Mouse (Mus musculus) hindbrain, embryonic 15.5 days (tissue): ENCODE results near the gene Kif3c. TPM values are rescaled to one million over a fixed set of nuclear protein-coding genes. Genes with fewer than 3 reads are reported as not detected.

ENCODE experiments used
- ATAC-seq: fragments of 200-750 bp; cut with Nextera tagmentation; 2 replicates; pipeline ENCODE4 v1.8.0; 2017; ENCODE audit warnings: low read depth, moderate number of reproducible peaks, moderate TSS enrichment; ENCODE audit not compliant: low FRiP score
- H3K27ac ChIP-seq: fragments of 300-500 bp; sonication (generic); replicated peaks from 2 replicates; pipeline ENCODE4 v1.5.1; 2015; ENCODE audit warnings: mild to moderate bottlenecking, inconsistent platforms
- H3K27me3 ChIP-seq: fragments of 300-500 bp; sonication (generic); 2 replicates; pipeline ENCODE4 v1.6.1; 2015; ENCODE audit warnings: control low read depth, inconsistent platforms
- H3K36me3 ChIP-seq: fragments of 300-500 bp; sonication (generic); 2 replicates; pipeline ENCODE4 v1.6.1; 2015; ENCODE audit warnings: control low read depth, inconsistent platforms
- H3K4me1 ChIP-seq: fragments of 300-500 bp; sonication (generic); replicated peaks from 2 replicates; pipeline ENCODE4 v1.6.1; 2015; ENCODE audit warnings: control low read depth, inconsistent platforms
- H3K4me2 ChIP-seq: fragments of 300-500 bp; sonication (generic); 2 replicates; pipeline ENCODE4 v1.6.1; 2015; ENCODE audit warnings: moderate library complexity, mild to moderate bottlenecking, inconsistent platforms
- H3K4me3 ChIP-seq: fragments of 300-500 bp; sonication (generic); 2 replicates; pipeline ENCODE4 v1.5.1; 2015; ENCODE audit warnings: mild to moderate bottlenecking, inconsistent platforms
- H3K9ac ChIP-seq: fragments of 300-500 bp; sonication (generic); 2 replicates; pipeline ENCODE4 v1.6.1; 2015; ENCODE audit warnings: inconsistent platforms
- H3K9me3 ChIP-seq: fragments of 300-500 bp; sonication (generic); 2 replicates; pipeline ENCODE4 v1.6.1; 2016; ENCODE audit warnings: control low read depth, inconsistent platforms
- WGBS: fragments of 180-500 bp; shearing (Covaris S2); methylation state at CpG from one replicate; pipeline ENCODE4 v1.1.7; 2015; 5-methylcytosine and 5-hydroxymethylcytosine counted together
- polyA plus RNA-seq: library from polyadenylated mRNA; unstranded; fragments of >200 nt; fragmentation: Nextera tagmentation; extraction: Ambion mirVana; gene quantifications from 2 replicates; pipeline ENCODE4 v1.2.1, GENCODE M21; 2015

Kif3c gene
- polyA plus RNA-seq, 1 experiment from 2014 or later, result 85.8 TPM

- Histone ChIP-seq H3K9ac (peak overlapping the region; percentile 36), H3K4me2 (peak overlapping the region; percentile 68), H3K4me3 (peak overlapping the region; percentile 79), H3K4me1 (peaks cover 78% of the 10 kb centered on the region), H3K36me3 (peaks cover 22% of the 10 kb centered on the region), H3K27me3 (no peaks in the 10 kb centered on the region), H3K27ac (peak overlapping the region; percentile 69), H3K9me3 (no peaks in the 10 kb centered on the region)
- WGBS, result 4% methylated on average over 11 of the region's 11 CpGs
- no peak for ATAC-seq
Observed at GRCm38 (mm10) chr12:3370979-3371925, 6.3 kb downstream of the Kif3c start.

GRCm38 (mm10) chr12:3371991-3372390 lies 7.1 kb downstream of the Kif3c start:
- peak overlapping the region; percentile 69 for H3K27ac ChIP-seq
- H3K36me3 ChIP-seq, result peaks cover 21% of the 10 kb centered on the region
- no peaks in the 10 kb centered on the region for H3K9me3 ChIP-seq
- WGBS, result 32% methylated on average over 3 of the region's 3 CpGs
- ATAC-seq, result peak; percentile 16; the same call in 1 of the 2 replicates
- H3K27me3 ChIP-seq, result no peaks in the 10 kb centered on the region
- H3K4me2 ChIP-seq, result peak overlapping the region; percentile 68
- H3K4me3 ChIP-seq, result peak overlapping the region; percentile 79
- H3K9ac ChIP-seq, result no peak overlapping the region
- H3K4me1 ChIP-seq, result peaks cover 70% of the 10 kb centered on the region

- H3K27ac ChIP-seq, result no peak overlapping the region
- ATAC-seq, result no peak
- no peaks in the 10 kb centered on the region for H3K27me3 ChIP-seq
- no peak overlapping the region for H3K4me3 ChIP-seq
- 95% methylated on average over 6 of the region's 6 CpGs for WGBS
- peaks cover 14% of the 10 kb centered on the region; the same call in 1 of the 2 replicates for H3K36me3 ChIP-seq
- H3K9ac ChIP-seq, result no peak overlapping the region
- H3K4me1 ChIP-seq, result peaks cover 64% of the 10 kb centered on the region
- H3K4me2 ChIP-seq, result no peak overlapping the region
- no peaks in the 10 kb centered on the region for H3K9me3 ChIP-seq
Observed at GRCm38 (mm10) chr12:3373566-3373965, 8.6 kb downstream of the Kif3c start.

- 59% methylated on average over 5 of the region's 5 CpGs for WGBS
- no peak overlapping the region for H3K4me2 ChIP-seq
- H3K27me3 ChIP-seq, result no peaks in the 10 kb centered on the region
- H3K9me3 ChIP-seq, result no peaks in the 10 kb centered on the region
- H3K36me3 ChIP-seq, result peaks cover 14% of the 10 kb centered on the region; the same call in 1 of the 2 replicates
- no peak overlapping the region for H3K27ac ChIP-seq
- H3K4me1 ChIP-seq, result peaks cover 54% of the 10 kb centered on the region
- H3K4me3 ChIP-seq, result no peak overlapping the region
- H3K9ac ChIP-seq, result no peak overlapping the region
- ATAC-seq, result no peak
Observed at GRCm38 (mm10) chr12:3374552-3374951, 9.6 kb downstream of the Kif3c start.

- Histone ChIP-seq H3K36me3 (peaks cover 21% of the 10 kb centered on the region), H3K9me3 (no peaks in the 10 kb centered on the region), H3K4me2 (no peak overlapping the region), H3K27ac (no peak overlapping the region), H3K4me3 (no peak overlapping the region), H3K9ac (no peak overlapping the region), H3K4me1 (peaks cover 28% of the 10 kb centered on the region), H3K27me3 (no peaks in the 10 kb centered on the region)
- no peak for ATAC-seq
- WGBS, result 24% methylated on average over 3 of the region's 3 CpGs
Observed at GRCm38 (mm10) chr12:3377190-3377589, 12.3 kb downstream of the Kif3c start.

- H3K27me3 ChIP-seq, result no peaks in the 10 kb centered on the region
- peaks cover 27% of the 10 kb centered on the region for H3K36me3 ChIP-seq
- WGBS, result 79% methylated on average over 5 of the region's 5 CpGs
- no peak overlapping the region for H3K4me2 ChIP-seq
- no peak overlapping the region for H3K4me3 ChIP-seq
- peaks cover 22% of the 10 kb centered on the region for H3K4me1 ChIP-seq
- no peak overlapping the region for H3K27ac ChIP-seq
- H3K9me3 ChIP-seq, result no peaks in the 10 kb centered on the region
- ATAC-seq, result no peak
- no peak overlapping the region for H3K9ac ChIP-seq
Observed at GRCm38 (mm10) chr12:3377755-3378154, 12.8 kb downstream of the Kif3c start.

- H3K9me3 ChIP-seq, result no peaks in the 10 kb centered on the region
- H3K4me2 ChIP-seq, result no peak overlapping the region
- ATAC-seq, result no peak
- peak overlapping the region; percentile 63; the same call in 1 of the 2 replicates for H3K27ac ChIP-seq
- 82% methylated on average over 1 of the region's 1 CpGs for WGBS
- no peak overlapping the region for H3K4me3 ChIP-seq
- peaks cover 17% of the 10 kb centered on the region for H3K4me1 ChIP-seq
- no peaks in the 10 kb centered on the region for H3K27me3 ChIP-seq
- peaks cover 50% of the 10 kb centered on the region for H3K36me3 ChIP-seq
- no peak overlapping the region for H3K9ac ChIP-seq
Observed at GRCm38 (mm10) chr12:3384860-3385259, 19.9 kb downstream of the Kif3c start.

GRCm38 (mm10) chr12:3385271-3385670 lies 20.3 kb downstream of the Kif3c start:
- Histone ChIP-seq H3K4me2 (no peak overlapping the region), H3K27ac (peak overlapping the region; percentile 63; the same call in 1 of the 2 replicates), H3K9me3 (no peaks in the 10 kb centered on the region), H3K36me3 (peaks cover 53% of the 10 kb centered on the region), H3K4me1 (peaks cover 17% of the 10 kb centered on the region), H3K27me3 (no peaks in the 10 kb centered on the region), H3K4me3 (no peak overlapping the region), H3K9ac (no peak overlapping the region)
- WGBS, result 71% methylated on average over 6 of the region's 6 CpGs
- no peak for ATAC-seq

GRCm38 (mm10) chr12:3385940-3386339 lies 21.0 kb downstream of the Kif3c start:
- Histone ChIP-seq H3K4me2 (0 out of 2 replicates have a peak overlapping the region, but pooled peaks have one; percentile 0), H3K9me3 (no peaks in the 10 kb centered on the region), H3K4me1 (peaks cover 17% of the 10 kb centered on the region), H3K9ac (no peak overlapping the region), H3K27ac (peak overlapping the region; percentile 63), H3K27me3 (no peaks in the 10 kb centered on the region), H3K36me3 (peaks cover 55% of the 10 kb centered on the region), H3K4me3 (no peak overlapping the region)
- 0 out of 2 replicates have a peak, but pooled peaks have one; percentile 23 for ATAC-seq
- WGBS, result 49% methylated on average over 10 of the region's 10 CpGs

- ATAC-seq, result no peak
- H3K9me3 ChIP-seq, result no peaks in the 10 kb centered on the region
- no peak overlapping the region for H3K9ac ChIP-seq
- H3K4me2 ChIP-seq, result no peak overlapping the region
- no peak overlapping the region for H3K27ac ChIP-seq
- H3K4me1 ChIP-seq, result peaks cover 17% of the 10 kb centered on the region
- no peaks in the 10 kb centered on the region for H3K27me3 ChIP-seq
- no peak overlapping the region for H3K4me3 ChIP-seq
- 93% methylated on average over 16 of the region's 16 CpGs for WGBS
- peaks cover 52% of the 10 kb centered on the region for H3K36me3 ChIP-seq
Observed at GRCm38 (mm10) chr12:3387891-3388290, 23.0 kb downstream of the Kif3c start.

GRCm38 (mm10) chr12:3389394-3389793 lies 24.5 kb downstream of the Kif3c start:
- Histone ChIP-seq H3K27me3 (no peaks in the 10 kb centered on the region), H3K4me2 (no peak overlapping the region), H3K27ac (no peak overlapping the region), H3K36me3 (peaks cover 56% of the 10 kb centered on the region), H3K4me3 (no peak overlapping the region), H3K9me3 (no peaks in the 10 kb centered on the region), H3K9ac (no peak overlapping the region), H3K4me1 (peaks cover 15% of the 10 kb centered on the region)
- ATAC-seq, result no peak
- 93% methylated on average over 12 of the region's 12 CpGs for WGBS

GRCm38 (mm10) chr12:3390071-3390470 lies 25.1 kb downstream of the Kif3c start:
- Histone ChIP-seq H3K36me3 (peaks cover 54% of the 10 kb centered on the region), H3K4me2 (no peak overlapping the region), H3K4me1 (peaks cover 10% of the 10 kb centered on the region), H3K9ac (no peak overlapping the region), H3K9me3 (no peaks in the 10 kb centered on the region), H3K4me3 (no peak overlapping the region), H3K27ac (no peak overlapping the region), H3K27me3 (no peaks in the 10 kb centered on the region)
- WGBS, result 98% methylated on average over 2 of the region's 2 CpGs
- no peak for ATAC-seq
